Mouse (Mus musculus): Measurements from ENCODE around the gene Akr1b8.

DNA sequence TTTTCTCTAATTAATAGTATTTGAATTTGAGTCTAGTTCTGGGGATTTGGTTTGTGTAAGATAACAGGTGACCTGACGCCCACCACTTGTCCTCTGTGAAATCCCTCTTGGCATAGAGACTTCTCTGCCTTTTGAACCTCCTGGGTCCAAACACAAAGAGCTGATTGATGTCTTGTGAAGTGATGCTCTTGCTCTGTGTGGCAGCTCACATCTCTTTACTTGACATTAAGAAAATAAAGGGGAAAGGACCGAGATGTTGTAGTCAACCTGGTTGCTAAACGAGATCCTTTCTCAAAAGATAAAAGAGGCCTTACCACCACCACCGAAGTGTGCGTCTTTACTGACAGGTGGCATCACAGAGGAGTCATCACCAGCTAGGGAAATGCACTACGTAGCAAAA, 35.3 kb upstream of the Akr1b8 start:
- TF ChIP-seq ZC3H11A (IDR thresholded peaks at IDR 0.05; ENCODE audit: borderline replicate concordance, low read depth, low read length), result no peak
- TF ChIP-seq HCFC1 (IDR thresholded peaks at IDR 0.05; ENCODE audit: borderline replicate concordance, insufficient read depth, low read length), result no peak

All from ES-E14 (cell line).